Comparison of ENCODE assay signal across 28 mouse cellular contexts in genomic region chr3:136383282-136383681, GRCm38 (mm10). TPM values are rescaled to one million over a fixed set of nuclear protein-coding genes. Genes with fewer than 3 reads are reported as not detected.
DNase-seq lines count a peak whose midpoint lies in the region; ATAC-seq lines count a peak whose summit lies in the region.
"Had no signal": no experiment of that assay in that cellular context is flagged by ENCODE, and none has a peak within 500 bp of the region (broad histone marks: within the 10 kb centered on the region; RNA-seq: fewer than 3 reads in every experiment).

No protein-coding gene starts in this region.

- no peak overlapping the region for H3K9ac ChIP-seq in hindbrain, embryonic 16.5 days (ENCODE audit: low read depth, low read length)
- no peak overlapping the region for H3K9ac ChIP-seq in kidney, embryonic 15.5 days
- H3K9ac ChIP-seq: forebrain, embryonic 13.5 days; heart, embryonic 12.5 days; limb, embryonic 13.5 days; liver, embryonic 12.5 days; neural tube, embryonic 13.5 days had no signal

- H3K4me3 ChIP-seq in hindbrain, embryonic 16.5 days (ENCODE audit: low read length): no peak overlapping the region
- H3K4me3 ChIP-seq in kidney, embryonic 15.5 days (replicated peaks): no peak overlapping the region
- H3K4me3 ChIP-seq: forebrain, embryonic 13.5 days; heart, embryonic 12.5 days; hindbrain, embryonic 10.5 days; limb, embryonic 13.5 days; liver, embryonic 12.5 days; midbrain, embryonic 10.5 days; myocyte; neural tube, embryonic 13.5 days had no signal

- H3K4me1 ChIP-seq in hindbrain, embryonic 16.5 days (ENCODE audit: control insufficient read depth, insufficient read depth, low read depth, low read length): no peaks in the 10 kb centered on the region
- H3K4me1 ChIP-seq in kidney, embryonic 15.5 days: no peaks in the 10 kb centered on the region
- H3K4me1 ChIP-seq: forebrain, embryonic 13.5 days; hindbrain, embryonic 10.5 days; liver, embryonic 12.5 days; midbrain, embryonic 10.5 days; neural tube, embryonic 13.5 days had no signal

- no peak overlapping the region for H3K27ac ChIP-seq in hindbrain, embryonic 16.5 days (ENCODE audit: low read depth, low read length)
- no peak overlapping the region for H3K27ac ChIP-seq in kidney, embryonic 15.5 days
- H3K27ac ChIP-seq: forebrain, embryonic 13.5 days; hindbrain, embryonic 10.5 days; hindbrain, postnatal 0 days; limb, embryonic 13.5 days; liver, embryonic 12.5 days; midbrain, embryonic 10.5 days; neural tube, embryonic 13.5 days had no signal

- H3K9me3 ChIP-seq in hindbrain, embryonic 16.5 days (ENCODE audit: control insufficient read depth, low read length): no peaks in the 10 kb centered on the region
- no peaks in the 10 kb centered on the region for H3K9me3 ChIP-seq in kidney, embryonic 15.5 days (replicated peaks)
- H3K9me3 ChIP-seq: forebrain, embryonic 13.5 days; heart, embryonic 12.5 days; hindbrain, embryonic 10.5 days; limb, embryonic 13.5 days; liver, embryonic 12.5 days; midbrain, embryonic 10.5 days; neural tube, embryonic 13.5 days had no signal

- 79% methylated on average over 4 of the region's 4 CpGs for WGBS in hindbrain, embryonic 16.5 days
- 75% methylated on average over 4 of the region's 4 CpGs for WGBS in kidney, embryonic 15.5 days

- ATAC-seq in hindbrain, embryonic 16.5 days: no peak
- ATAC-seq in kidney, embryonic 15.5 days (replicated peaks; ENCODE audit: low FRiP score): no peak
- ATAC-seq: activated CD4-positive, CD25-positive, alpha-beta regulatory T cell, adult 4 months; forebrain, embryonic 13.5 days; hindbrain, postnatal 0 days; intestine, embryonic 16.5 days; liver, embryonic 12.5 days; midbrain, embryonic 16.5 days had no signal

- peak; percentile 31 for DNase-seq in layer of hippocampus, adult 11-12 months (ENCODE audit: low spot score)
- DNase-seq in layer of hippocampus, postnatal 25 days (ENCODE audit: extremely low spot score in 1 of 2, low spot score in 1 of 2): no peak
- peak; percentile 63 for DNase-seq in right cerebral cortex, adult 18-20 months
- DNase-seq in right cerebral cortex, postnatal 14 days: no peak
- DNase-seq in right cerebral cortex, postnatal 10 days (ENCODE audit: low spot score in 2 of 2): peak; percentile 23 to 30
- DNase-seq: adrenal gland, adult 8-10 months; gastrocnemius, postnatal 14 days; heart, adult 18-20 months; heart, postnatal 10 days; kidney, postnatal 4 days; lung, adult 18-20 months; lung, postnatal 10 days; thymus, adult 2 months had no signal

- no peaks in the 10 kb centered on the region for H3K36me3 ChIP-seq in hindbrain, embryonic 16.5 days (ENCODE audit: control insufficient read depth, insufficient read depth, low read length)
- no peaks in the 10 kb centered on the region for H3K36me3 ChIP-seq in kidney, embryonic 15.5 days
- H3K36me3 ChIP-seq: heart, embryonic 12.5 days; hindbrain, embryonic 10.5 days; limb, embryonic 13.5 days; liver, embryonic 12.5 days; midbrain, embryonic 10.5 days; neural tube, embryonic 13.5 days had no signal

- H3K4me2 ChIP-seq in hindbrain, embryonic 16.5 days (ENCODE audit: low read length): no peak overlapping the region
- no peak overlapping the region for H3K4me2 ChIP-seq in kidney, embryonic 15.5 days
- H3K4me2 ChIP-seq: forebrain, embryonic 13.5 days; heart, embryonic 12.5 days; limb, embryonic 13.5 days; liver, embryonic 12.5 days; neural tube, embryonic 13.5 days had no signal

- H3K27me3 ChIP-seq in hindbrain, embryonic 16.5 days (replicated peaks; ENCODE audit: control insufficient read depth, insufficient read depth, low read length): no peaks in the 10 kb centered on the region
- no peaks in the 10 kb centered on the region for H3K27me3 ChIP-seq in kidney, embryonic 15.5 days
- H3K27me3 ChIP-seq: forebrain, embryonic 13.5 days; heart, embryonic 12.5 days; limb, embryonic 13.5 days; liver, embryonic 12.5 days; neural tube, embryonic 13.5 days had no signal

RNA-seq across cellular contexts. Expression of gene Bank1, which starts 57.4 kb away (rescaled TPM):
- 1 to 10 TPM in 1 of 2 experiments, under 1 TPM in 1; 0.87 to 1.1 TPM for total RNA-seq in layer of hippocampus, postnatal 25 days (2021)
- polyA plus RNA-seq in hindbrain, embryonic 16.5 days (2015; fragmentation: Nextera tagmentation; extraction: Ambion mirVana): 0.36 and 0.45 TPM in 2 replicates
- polyA plus RNA-seq in kidney, embryonic 15.5 days (2015; fragmentation: Nextera tagmentation; extraction: Ambion mirVana): 1.1 and 1.2 TPM in 2 replicates
- polyA plus RNA-seq: C2C12, myocyte had no signal

Comparison
In these comparisons a context has a peak if more than half of its experiments do, and no peak if none do; other contexts are left out.
1. DNase-seq: peak in layer of hippocampus, adult 11-12 months (single experiment), right cerebral cortex, adult 18-20 months (single experiment) and right cerebral cortex, postnatal 10 days (2 of 2); none in layer of hippocampus, postnatal 25 days (0 of 2) and right cerebral cortex, postnatal 14 days (single experiment).